Mouse (Mus musculus) frontal cortex, adult 2 months (tissue): ENCODE measurements at regions not wholly inside any gene's neighbourhood (a gene's known extent, or its start where the extent isn't known, plus 50 kb on each side); places are given as distances from the start of the nearest gene placed in this dataset.

Experiments
- DNase-seq, 2 experiments: peaks; one replicate each; pipeline ENCODE4 v3.0.0; 2022; ENCODE audit warnings: low spot score in 1 of 2; ENCODE audit errors: extremely low spot score in 1 of 2

GRCm38 (mm10) chr3:45523281-45523680 is 145.1 kb downstream of the Pcdh10 start:
- no peak for DNase-seq

- DNase-seq = no peak
Measured at GRCm38 (mm10) chr3:45547091-45547490, 168.9 kb downstream of the Pcdh10 start.

GRCm38 (mm10) chr3:45555736-45556135 is 177.5 kb downstream of the Pcdh10 start:
- peak; percentile 67 to 88 for DNase-seq

DNA sequence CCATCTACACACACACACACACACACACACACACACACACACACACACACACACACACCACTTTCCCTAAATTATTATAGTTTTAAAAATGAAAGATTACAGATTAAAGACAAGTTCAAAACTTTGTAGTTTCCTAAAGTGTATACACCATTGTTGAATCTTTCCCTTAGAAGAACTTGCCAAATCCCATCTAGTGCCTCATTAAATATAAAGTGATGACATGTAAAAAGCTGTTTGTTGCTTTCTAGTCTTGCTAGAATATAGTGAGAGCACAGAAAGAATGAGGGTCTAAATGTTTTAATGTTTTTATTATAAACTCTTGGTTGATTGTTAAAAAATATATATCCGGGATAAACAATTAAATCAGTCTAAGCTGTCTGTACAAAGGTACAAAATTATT is 194.8 kb downstream of the Pcdh10 start:
- no peak for DNase-seq

- no peak for DNase-seq
Measured at GRCm38 (mm10) chr3:45577035-45577434, 198.8 kb downstream of the Pcdh10 start.

GRCm38 (mm10) chr3:45593561-45593960 is 215.4 kb downstream of the Pcdh10 start:
- no peak for DNase-seq

DNA sequence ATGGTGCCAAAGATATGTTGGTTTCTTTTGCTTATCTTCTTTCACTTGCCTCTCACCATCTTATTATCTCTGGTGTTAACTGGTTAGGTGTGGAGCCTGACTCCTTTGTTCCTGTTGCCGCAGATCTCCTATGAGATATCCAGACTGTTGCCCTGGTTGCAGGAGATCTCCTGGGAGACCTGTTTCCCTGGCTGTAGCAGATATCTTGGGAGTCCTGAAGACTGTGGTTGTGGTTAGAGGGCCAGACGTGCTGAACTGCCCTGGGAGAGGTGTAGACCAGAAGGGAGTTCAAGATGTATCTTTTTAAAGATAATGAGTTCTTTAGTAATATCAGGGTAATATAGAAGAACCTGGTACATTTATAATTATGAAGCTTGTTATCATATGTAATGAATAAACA is 224.1 kb downstream of the Pcdh10 start:
- DNase-seq = no peak

DNA sequence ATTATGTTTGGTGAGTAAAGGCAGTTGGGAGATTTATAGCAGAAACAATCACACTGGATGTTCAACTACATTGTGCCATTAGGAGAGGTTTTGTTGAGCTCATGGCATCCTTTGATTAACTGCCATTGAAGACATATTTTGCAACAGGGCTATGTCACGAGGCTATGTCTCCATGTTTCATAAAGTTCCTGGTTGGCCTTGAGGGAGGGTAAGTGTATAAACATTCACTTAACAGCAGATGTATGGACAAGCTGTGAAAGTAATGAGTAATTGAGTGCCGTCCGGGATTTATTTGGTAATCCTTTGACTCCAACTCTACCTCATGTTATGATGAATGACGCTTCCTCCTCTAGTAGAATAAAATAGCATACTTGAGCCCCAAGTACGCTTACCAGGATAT is 225.0 kb downstream of the Pcdh10 start:
- no peak for DNase-seq

DNA sequence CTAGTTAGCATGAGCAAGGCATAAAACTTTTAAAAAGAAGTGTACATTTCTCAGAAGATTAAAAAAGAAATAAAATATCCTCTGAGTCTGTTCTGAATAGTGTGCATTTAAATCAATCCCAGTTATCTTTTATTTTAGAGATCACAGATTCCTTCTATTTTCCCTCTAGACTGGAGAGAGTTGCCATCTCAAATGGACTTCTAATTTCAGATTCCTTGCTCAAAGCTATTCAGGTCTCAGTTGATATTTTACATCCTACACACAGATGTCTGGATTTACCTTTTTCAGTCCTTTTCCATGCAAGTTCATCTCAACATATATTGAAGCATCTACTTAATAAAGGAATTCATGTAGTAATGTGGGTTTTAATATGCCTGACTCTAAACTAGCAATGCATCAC is 242.5 kb downstream of the Pcdh10 start:
- DNase-seq = peak in 1 of 2 experiments; percentile 4

- peak in 1 of 2 experiments; percentile 25 for DNase-seq
Measured at GRCm38 (mm10) chr3:45645856-45646450, 267.8 kb downstream of the Pcdh10 start.

DNA sequence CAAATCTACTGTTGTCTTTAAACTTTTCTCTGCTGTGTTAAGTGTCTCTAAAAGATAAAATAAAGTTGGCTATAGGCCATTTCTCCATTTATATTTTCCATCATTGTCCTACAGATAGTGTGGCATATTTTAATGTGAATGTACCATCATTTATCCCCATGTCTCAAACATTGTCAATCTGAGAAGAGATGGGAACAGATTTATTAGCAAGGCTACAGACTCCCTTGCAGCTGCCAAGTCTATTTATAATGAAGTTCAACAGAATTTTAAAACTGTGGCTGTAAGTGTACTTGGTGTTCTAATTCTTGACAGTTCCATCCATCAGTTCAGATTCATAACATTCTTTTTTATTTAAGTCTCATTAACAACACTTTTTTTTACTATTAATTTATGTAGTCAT is 271.2 kb downstream of the Pcdh10 start:
- DNase-seq = no peak

DNA sequence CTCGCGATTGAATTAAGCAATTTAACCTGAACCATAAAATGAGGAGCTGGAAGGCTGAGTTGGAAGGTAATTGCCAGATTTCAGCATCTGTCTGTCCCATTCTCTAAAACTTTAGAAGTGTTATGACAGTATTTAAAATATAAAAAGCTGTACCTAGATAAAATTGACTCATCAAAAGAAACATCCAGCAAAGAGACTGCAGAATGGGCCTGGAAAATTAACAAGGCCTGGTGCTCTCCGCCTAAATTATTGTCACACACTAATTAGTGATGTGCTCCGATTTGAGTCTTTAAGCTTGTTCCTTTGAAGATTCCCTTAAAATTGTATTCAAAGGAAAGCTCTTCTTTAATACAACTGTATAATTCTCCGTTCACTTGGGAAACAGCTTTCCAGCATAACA is 278.8 kb downstream of the Pcdh10 start:
- no peak for DNase-seq

DNA sequence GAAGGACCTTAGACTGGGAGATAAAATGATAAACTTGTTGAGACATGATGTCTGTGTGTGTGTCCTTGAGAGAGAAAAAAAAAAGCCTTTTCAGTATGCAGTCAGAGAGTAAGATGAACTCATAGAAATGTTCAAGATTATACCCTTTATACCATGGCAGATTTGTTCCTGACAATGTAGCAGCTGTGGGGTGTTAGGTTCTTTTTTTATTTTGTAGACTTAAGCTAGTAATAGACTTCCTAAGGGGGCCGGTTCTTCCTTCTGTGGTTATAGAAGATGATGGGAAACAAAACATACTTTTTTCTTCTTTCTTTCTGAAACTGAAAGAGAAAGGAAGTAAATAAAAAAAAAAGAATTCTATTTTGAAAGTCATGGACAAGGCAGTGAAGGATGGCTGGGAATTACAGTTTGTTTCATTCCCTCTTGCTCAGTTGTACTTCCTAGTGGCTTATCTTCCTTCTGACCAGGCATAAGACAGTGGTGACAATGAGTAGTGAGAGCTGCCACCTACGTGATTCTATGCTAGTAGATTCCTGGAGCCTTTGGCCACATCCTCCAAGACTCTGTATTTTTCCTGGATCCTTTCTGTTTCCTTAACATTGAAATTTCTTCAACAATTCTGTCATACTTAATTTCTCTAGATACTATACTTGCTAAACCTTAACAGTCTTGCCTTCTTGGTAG is 280.0 kb downstream of the Pcdh10 start:
- DNase-seq = peak; percentile 17 to 45

GRCm38 (mm10) chr3:45659052-45659451 is 280.9 kb downstream of the Pcdh10 start:
- DNase-seq = peak; percentile 19 to 39

DNA sequence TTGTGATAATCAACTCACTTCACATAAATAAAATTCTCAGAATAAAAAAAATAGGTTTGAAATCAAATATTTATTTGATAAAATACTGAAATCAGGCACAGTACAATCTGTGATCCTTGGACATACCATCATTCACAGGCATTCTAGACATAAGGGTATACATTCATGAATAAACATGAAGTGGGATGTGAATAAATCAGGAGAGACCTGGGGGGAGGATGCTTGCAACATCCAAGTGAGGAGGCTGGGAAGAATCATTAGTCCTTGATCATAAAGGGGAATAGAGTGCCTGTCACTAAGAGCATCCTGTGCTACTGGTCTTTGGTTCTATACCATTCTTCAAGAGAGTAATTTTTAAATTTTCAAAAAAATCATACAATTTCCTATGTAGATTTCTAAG is 292.2 kb downstream of the Pcdh10 start:
- DNase-seq = no peak

DNA sequence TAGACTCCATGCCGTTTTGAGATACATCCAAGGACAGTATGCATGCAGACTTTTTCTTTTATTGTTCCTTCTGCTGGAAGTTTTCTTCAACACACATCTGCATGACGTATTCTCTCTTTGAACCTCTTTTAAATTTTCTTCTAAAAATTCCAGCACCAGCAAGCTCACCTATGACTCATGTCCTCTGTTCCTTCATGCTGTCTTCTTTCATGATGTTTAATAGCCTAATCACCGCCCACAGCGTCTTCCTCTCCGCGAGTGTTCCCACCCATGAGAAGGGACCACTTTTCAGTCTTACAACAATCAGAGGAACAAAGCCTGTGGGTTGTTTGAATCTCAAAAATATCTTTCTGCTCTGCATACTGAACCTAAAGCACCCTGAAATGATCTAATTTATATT is 299.5 kb downstream of the Pcdh10 start:
- no peak for DNase-seq

- no peak for DNase-seq
Measured at GRCm38 (mm10) chr3:45681410-45681809, 303.2 kb downstream of the Pcdh10 start.

- DNase-seq = no peak
Measured at GRCm38 (mm10) chr3:45707891-45708290, 329.7 kb downstream of the Pcdh10 start.
